Mouse (Mus musculus) heart, adult 18-20 months (tissue): ENCODE data around the gene Zfp646. TPM values are rescaled to one million over a fixed set of nuclear protein-coding genes. Genes with fewer than 3 reads are reported as not detected.

ENCODE experiments used
- DNase-seq, 2 experiments: peaks; one replicate each; pipeline ENCODE4 v3.0.0; 2021 to 2022; ENCODE audit warnings: mixed read lengths in 1 of 2
- total RNA-seq, 2 experiments: library from RNA; stranded (reverse); gene quantifications; 2 replicates each; pipeline ENCODE4 v1.2.3; 2021

Zfp646 gene
- total RNA-seq, 2 experiments from 2014 or later = 16.7 to 17.9 TPM

DNA sequence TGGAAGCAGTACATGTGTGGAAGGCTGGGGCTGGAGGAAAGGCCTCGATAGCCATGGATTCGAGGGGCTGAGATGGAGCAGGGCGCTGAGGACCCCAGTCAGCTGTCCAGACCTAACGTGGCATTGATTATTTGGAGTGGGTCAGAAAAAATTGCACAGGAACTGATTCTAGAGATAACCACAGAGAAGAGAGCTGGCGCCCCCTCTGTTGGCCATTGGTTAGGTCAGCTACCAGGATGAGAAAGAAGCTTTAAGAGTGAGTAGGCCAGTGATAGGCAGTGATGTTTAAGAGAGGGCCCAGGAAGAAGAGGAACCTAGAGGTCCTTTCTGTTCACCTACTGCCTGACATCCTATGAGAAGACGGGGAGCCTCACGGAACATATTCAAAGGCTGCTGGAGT is 43.3 kb downstream of the Zfp646 start:
- no peak for DNase-seq

DNA sequence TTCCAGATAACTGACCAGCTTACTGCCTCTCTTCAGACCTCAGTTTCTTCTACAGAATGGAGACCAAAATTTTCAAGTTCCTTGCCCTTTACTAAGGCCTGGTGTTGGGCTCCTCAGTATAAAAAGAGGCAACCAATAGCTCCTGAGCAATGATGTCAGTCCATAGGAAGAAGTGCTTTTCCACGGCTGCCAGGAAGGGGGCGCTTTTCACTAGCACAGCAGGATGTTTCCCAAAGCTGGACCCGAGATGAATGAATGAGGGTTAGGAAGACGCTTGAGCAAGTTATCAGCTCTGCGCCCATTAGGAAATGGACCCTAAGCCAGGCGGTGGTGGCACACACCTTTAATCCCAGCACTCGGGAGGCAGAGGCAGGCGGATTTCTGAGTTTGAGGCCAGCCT is 45.5 kb downstream of the Zfp646 start:
- DNase-seq = peak in 1 of 2 experiments; percentile 24

DNA sequence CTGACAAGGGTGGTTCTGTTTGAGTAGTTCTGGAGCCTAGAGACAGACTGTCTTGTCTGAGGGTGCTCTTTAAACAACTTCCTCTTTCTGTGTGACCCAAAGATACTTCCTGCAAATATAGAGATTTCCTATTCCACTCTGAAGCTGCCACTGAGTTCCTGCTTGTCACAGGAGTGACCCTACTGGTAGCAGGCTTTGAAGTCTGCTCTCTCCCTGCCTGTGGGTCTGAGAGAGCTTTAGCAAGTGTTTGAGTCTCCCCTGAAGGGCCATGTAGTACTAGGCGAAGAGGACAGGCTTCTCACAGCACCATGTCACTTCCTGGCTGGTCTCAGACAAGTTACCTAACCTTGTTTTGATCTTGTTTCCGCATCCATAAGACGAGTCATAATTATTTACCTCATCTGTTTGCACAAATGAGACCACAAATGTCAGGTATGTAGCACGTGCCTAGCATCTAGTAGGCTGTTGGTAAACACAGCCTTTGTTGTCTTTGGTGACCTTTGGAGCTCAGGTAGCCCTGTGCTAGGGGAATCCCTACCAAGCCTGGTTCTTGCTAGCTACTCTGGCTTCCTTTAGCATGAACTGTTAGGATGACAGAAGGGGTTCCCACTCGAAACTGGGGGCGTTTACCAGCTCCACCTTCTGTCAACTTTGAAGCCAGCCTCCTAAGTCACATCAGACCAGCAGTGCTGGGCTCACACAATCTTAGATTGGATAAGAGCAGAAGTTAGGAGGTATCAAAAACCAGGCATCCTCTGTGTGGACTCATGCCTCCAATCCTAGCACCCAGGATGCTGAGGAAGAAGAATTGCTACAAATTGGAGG is 46.6 kb downstream of the Zfp646 start:
- no peak for DNase-seq

DNA sequence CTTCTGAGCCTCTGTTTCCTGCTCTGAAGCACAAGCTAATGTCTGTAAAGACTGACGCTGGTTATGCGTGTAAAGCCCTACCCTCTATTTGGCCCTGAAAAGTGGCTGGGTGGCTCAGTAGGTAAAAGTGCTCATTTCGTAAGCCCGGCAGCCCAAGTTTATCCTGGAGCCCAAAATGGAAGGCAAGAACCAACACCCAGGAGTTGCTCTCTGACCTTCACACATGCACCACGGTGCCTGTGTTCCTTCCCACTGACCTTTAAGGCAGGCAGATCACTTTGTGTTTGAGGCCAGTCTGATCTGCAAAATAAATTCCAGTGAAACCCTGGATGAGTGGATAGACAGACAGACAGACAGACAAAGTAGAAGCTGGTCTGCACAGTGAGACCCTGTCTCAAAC is 47.7 kb downstream of the Zfp646 start:
- DNase-seq = no peak

DNA sequence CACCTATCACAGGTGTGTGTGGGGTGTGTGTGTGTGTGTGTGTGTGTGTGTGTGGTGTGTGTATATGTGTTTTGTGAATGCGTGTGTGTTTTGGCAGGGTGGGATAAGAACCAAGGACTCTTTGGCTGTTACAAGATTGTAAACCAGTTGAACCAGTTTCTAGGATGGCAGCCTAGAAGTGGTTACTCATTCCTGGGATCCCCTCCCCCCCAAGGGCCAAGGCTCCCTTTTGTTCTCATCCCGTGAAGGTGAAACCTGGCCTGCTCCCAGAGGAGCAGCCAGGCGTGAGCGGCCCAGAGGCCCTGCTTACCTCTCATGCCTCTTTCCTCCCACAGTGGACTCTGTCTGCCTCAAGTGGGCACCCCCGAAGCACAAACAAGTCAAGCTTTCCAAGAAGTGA is 49.2 kb downstream of the Zfp646 start:
- DNase-seq = no peak

DNA sequence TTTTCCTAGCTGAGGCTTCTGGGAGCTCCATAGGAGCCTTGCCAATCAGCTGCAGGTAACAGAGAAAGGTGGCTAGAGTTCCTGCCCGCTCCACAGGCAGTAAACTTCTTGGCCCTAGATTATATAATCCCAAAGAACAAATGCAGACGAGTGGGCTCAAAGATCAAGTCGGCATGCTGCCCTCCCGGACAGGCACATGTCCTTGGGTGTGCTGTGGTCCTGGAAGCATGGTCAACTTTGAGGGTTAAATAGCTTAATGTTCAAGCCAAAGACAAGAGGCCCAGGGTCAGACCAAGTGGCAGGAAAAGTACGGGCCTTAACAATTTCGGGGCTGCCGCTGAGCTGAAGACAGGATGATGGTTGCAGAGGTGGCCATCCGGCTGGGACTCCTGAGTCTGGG is 50.0 kb downstream of the Zfp646 start:
- no peak for DNase-seq

DNA sequence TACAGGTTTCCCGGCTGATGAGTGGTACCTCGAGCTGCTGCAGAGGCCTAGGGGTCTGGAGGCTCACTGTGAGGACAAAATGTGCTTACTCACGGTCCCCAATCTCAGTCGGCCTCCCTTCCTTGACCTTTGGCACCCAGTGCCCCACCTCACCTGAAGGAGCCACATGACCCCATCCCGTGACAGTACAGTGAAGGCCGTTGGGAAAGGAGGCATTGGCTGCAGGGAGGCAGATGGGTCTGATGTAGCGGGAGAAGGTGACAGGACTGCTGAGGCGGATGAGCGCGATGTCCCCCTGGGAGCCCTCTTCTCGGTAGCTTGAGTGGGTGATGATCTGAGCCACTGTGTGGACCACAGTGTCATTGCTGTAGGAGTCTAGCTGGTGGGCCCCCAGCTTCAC is 50.8 kb downstream of the Zfp646 start:
- no peak for DNase-seq

DNA sequence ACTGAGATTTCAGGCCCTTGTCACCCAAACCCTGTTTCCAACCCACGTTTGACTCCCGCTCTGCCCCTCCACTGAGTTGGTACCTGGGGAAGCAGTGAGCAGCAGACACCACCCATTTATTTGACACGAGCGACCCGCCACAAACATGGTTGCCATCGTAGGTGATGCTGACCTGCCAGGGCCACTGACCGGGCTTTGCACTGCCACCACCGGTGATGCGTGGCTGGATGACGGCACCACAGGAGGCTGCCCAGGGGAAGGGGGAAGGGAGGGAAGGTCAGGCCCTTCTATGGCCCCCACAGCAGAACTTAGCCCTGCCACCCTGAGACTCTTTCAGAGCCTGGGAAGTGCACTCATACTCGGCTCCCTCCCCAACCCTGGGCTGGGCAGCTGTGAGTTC is 51.7 kb downstream of the Zfp646 start:
- no peak for DNase-seq

DNA sequence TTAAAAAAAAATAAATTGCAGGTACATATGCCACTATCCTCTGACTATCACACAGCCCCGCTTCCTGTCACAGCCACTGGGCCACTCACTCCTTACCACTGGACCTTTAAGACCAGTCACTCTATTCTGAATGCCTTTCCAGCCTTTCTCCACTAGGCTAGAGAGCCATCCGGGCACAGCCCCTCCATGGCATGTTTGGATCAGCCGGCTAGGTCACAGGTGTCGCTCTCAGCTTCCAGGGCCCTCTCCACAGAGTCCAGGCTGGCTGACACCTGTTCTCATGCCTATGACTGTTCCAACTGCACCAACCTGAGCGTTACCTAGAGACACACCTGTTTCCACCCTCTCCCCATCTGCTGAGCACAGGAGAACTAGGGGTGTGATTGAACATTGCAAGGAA is 52.6 kb downstream of the Zfp646 start:
- DNase-seq = no peak

DNA sequence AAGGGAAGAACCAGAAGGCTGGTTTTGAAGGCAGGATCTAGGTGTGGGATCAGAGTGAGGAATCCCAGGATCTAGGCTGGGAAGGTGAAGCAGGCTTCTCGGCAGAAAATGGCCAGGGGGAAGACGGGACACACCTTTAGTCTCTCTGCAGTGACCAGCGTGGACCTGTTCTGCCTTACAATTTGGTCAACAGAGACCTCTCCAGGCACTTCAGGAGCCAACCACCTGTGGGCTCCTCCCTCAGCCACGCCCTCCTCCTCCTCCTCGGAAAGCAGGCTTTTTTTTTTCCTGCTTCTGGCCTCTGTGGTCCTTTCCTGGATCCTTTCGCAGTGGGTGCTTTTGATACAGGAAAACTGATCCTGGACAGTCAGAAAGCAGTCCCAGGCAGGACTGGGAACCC is 53.9 kb downstream of the Zfp646 start, which contains the start of gene Prss8:
Prss8 (minus strand) TSS at position 182 of the 400 bp plus-strand sequence.
- no peak for DNase-seq

DNA sequence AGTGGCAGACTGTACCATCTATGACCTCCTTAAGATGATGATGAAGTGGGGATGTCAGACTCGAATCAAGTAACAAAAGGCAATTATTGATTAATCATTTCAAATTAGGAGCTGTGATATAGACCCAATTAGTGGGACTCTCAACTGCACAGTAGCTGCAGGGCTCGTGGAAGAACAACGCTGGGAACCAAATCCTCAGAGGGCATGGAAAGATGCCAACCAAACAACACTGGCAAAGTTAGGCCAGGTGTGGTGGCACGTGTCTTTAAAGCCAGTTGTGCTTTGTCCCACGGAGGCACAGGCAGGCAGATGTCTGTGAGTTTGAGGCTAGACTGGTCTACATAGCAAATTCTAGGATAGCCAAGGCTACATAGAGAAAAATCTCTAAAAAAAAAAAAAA is 54.6 kb downstream of the Zfp646 start:
- no peak for DNase-seq

DNA sequence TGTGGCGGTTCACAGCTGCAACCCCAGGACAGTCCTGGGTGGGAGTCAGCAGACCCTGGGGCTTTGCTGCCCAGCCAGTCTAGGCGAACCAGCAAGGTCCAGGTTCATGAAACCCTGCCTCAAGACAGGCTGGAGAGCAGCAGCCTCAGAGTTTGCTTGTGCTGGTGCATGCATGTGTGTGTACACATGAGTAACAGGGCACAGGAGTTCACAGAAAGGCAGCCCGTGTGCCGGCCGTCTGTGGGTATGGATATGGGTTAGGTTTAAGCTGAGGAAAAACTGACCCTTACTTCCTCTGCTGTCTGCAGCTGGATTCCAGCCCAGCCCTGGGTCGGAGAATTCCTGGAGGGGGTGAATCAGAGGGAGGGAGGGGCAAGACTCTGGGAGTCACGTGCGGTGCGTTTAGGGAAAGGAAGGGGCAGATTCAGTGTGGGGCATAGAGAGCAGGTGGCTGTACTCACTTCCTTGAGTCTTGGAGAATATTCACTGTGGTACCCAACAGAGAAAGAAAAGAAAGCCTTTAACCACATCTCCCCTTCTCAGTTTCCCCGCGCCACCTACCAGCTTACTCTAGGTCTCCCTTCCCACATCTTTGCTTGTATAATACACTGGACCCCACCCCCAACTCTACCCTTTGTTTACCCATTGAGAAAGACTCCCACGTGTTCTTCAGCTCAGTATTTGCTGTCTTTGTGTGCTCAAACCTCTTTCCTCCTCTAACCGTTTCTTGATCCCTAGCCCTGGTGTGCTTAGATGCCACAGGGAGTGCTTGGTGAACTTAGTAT is 55.5 kb downstream of the Zfp646 start:
- peak; percentile 26 to 53 for DNase-seq

DNA sequence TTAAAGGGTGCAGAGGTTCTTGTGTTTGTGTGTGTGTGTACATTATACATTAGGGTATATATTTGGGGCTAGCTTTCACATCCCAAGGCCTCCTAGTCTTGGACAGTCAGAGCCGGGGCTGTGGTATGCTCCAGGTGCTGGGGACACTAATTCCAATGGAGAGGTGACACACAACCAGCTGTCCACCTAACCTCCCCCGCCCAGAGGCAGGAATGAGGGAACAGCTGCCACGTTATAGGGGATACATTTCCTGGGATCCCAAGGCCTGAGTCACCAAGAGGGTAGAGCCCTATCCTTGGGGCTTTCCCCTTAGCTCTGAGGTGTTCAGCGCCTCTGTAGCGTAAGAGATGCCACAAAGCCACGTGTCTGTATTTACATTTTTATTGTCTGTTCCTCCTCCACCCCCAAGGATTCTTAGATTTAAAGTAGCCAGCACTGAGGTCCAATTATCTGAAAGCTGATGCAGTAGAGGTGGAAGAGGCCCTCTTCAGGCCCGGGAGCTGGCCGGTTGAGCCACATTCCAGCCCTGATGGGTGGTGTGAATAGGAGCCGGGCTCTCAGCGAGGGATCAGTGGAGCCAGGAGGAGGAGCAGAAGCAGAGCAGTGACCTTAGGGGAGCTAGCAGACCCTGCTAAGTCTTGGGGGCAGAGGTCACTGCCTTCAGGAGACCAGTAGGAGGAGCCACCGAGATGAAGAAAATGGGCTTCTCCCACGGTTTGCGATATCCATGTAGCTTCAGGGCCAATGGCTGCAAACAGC is 56.4 kb downstream of the Zfp646 start:
- no peak for DNase-seq

DNA sequence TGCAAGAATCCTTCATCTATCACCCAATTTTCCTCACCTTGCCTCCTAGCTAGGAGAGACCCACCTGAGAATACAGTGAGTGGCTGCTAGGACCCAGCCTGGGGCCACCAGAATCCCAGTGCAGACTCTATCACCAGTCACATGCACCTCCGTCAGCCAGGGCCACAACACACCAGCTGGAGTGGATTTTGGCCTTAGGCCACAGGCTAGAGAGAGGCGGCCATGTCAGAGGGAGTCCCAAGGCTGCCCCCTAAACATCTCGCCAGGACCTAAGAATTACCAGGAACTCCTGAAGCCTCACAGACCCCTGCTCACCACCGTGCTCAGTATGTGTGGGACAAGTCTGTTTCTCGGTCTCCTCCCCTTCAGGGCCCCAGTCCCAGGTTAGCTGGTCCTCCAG is 58.1 kb downstream of the Zfp646 start:
- no peak for DNase-seq

DNA sequence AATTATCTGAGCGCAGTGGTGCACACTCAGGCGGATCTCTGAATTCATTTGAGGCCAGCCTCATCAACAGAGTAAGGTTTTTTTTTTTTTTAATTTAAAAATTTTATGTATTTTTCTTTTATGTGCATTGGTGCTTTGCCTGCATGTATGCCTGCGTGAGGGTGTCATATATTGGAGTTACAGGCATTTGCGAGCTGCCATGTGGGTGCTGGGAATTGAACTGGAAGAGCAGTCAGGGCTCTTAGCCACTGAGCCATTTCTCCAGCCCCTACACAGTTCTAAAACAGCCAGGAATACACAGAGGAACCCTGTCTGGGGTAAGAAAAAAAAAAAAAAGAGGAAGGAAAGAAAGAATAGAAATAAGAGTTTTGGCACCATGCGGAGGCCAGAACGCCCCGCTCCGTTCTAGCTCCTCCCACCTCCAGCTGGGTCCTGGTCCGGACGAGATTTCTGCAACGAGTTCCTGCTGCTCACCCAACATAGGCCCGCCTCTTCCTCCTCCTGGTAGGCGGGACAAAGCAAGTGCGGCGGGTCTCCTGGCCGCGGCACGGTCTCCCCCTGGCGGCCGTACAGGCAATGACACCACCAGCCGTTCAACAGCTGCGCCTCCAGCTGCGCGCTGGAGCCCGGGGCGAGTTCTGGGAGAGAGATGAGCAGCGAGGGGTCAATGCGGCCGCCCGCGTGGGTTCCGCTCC is 59.2 kb downstream of the Zfp646 start:
- peak; percentile 96 to 98 for DNase-seq

Other genes starting within 250 kb of the Zfp646 start
- 10 to 100 TPM; 34.1 to 35.4 TPM for gene Bcl7c, start 167.3 kb upstream of the Zfp646 start, total RNA-seq
- 1 to 10 TPM; 8.8 to 9.7 TPM for gene Ctf1, start 163.5 kb upstream of the Zfp646 start, total RNA-seq
- gene Ctf2, start 144.1 kb upstream of the Zfp646 start, total RNA-seq = not detected
- gene Fbxl19, start 131.7 kb upstream of the Zfp646 start, total RNA-seq = 1 to 10 TPM; 3.3 to 4.0 TPM
- gene Orai3, start 106.4 kb upstream of the Zfp646 start, total RNA-seq = 10 to 100 TPM; 20.5 to 26.4 TPM
- 10 to 100 TPM; 15.8 to 19.5 TPM for gene Setd1a, start 99.6 kb upstream of the Zfp646 start, total RNA-seq
- gene Gm49388, start 90.6 kb upstream of the Zfp646 start, total RNA-seq = 1 to 10 TPM; 2.5 to 2.6 TPM
- 10 to 100 TPM; 10.8 to 13.9 TPM for gene Hsd3b7, start 75.6 kb upstream of the Zfp646 start, total RNA-seq
- gene Stx4a, start 51.9 kb upstream of the Zfp646 start, total RNA-seq = 10 to 100 TPM; 66.5 to 67.0 TPM
- under 1 TPM; 0.30 to 0.72 TPM for gene Stx1b, start 51.7 kb upstream of the Zfp646 start, total RNA-seq
- 1 to 10 TPM; 3.4 to 4.1 TPM for gene Zfp668, start 607 bp downstream of the Zfp646 start, total RNA-seq
- 1 to 10 TPM in 1 of 2 experiments, under 1 TPM in 1; 0.52 to 1.3 TPM for gene Prss53, start 14.7 kb downstream of the Zfp646 start, total RNA-seq
- under 1 TPM in 1 of 2 experiments, not detected in 1; 0.27 TPM for gene Gm21974, start 19.2 kb downstream of the Zfp646 start, total RNA-seq
- gene Vkorc1, start 19.4 kb downstream of the Zfp646 start, total RNA-seq = 10 to 100 TPM; 19.3 to 20.8 TPM
- 100 to 1,000 TPM; 119 to 128 TPM for gene Bckdk, start 27.9 kb downstream of the Zfp646 start, total RNA-seq
- 10 to 100 TPM; 14.1 to 14.6 TPM for gene Kat8, start 36.3 kb downstream of the Zfp646 start, total RNA-seq
- under 1 TPM in 1 of 2 experiments, not detected in 1; 0.26 TPM for gene Prss8, start 53.9 kb downstream of the Zfp646 start, total RNA-seq
- gene Prss36, start 70.5 kb downstream of the Zfp646 start, total RNA-seq = 1 to 10 TPM; 8.5 to 9.3 TPM
- gene Fus, start 91.2 kb downstream of the Zfp646 start, total RNA-seq = 100 to 1,000 TPM; 108 to 156 TPM
- 10 to 100 TPM in 1 of 2 experiments, 1 to 10 TPM in 1; 9.0 to 10.5 TPM for gene Pycard, start 117.6 kb downstream of the Zfp646 start, total RNA-seq
- gene Trim72, start 127.7 kb downstream of the Zfp646 start, total RNA-seq = 100 to 1,000 TPM; 279 to 317 TPM
- 1 to 10 TPM; 5.4 to 6.0 TPM for gene Itgam, start 186.4 kb downstream of the Zfp646 start, total RNA-seq
- not detected for gene Gm49368, start 186.5 kb downstream of the Zfp646 start, total RNA-seq